Mouse (Mus musculus) heart, adult 2 months (tissue): Measurements from ENCODE around the gene Tmem206. TPM values are rescaled to one million over a fixed set of nuclear protein-coding genes. Genes with fewer than 3 reads are reported as not detected.
A peak's percentile ranks its signal among the peaks of the same experiment; 100 is the strongest.

Source experiments
- DNase-seq, 2 experiments: peaks; one replicate each; pipeline ENCODE4 v3.0.0; 2021
- H3K27ac ChIP-seq: fragments of 200-600 bp; 2 replicates; pipeline ENCODE4 v1.8.1; 2022
- H3K27me3 ChIP-seq: fragments of 200-500 bp; 2 replicates; pipeline ENCODE4 v1.6.1; 2012; ENCODE audit warnings: mild to moderate bottlenecking, low read length, inconsistent platforms, mixed read lengths; ENCODE audit not compliant: control insufficient read depth, insufficient read depth
- H3K36me3 ChIP-seq: fragments of 200-500 bp; 2 replicates; pipeline ENCODE4 v1.6.1; 2012; ENCODE audit warnings: low read length, inconsistent platforms; ENCODE audit not compliant: control insufficient read depth, insufficient read depth
- H3K4me1 ChIP-seq: fragments of 200-500 bp; 2 replicates; pipeline ENCODE4 v1.6.1; 2011; ENCODE audit warnings: low read length; ENCODE audit not compliant: control insufficient read depth, insufficient read depth
- H3K4me3 ChIP-seq: fragments of 200-600 bp; 2 replicates; pipeline ENCODE4 v1.8.1; 2022
- H3K79me2 ChIP-seq: fragments of 200-500 bp; replicated peaks from 2 replicates; pipeline ENCODE4 v1.6.1; 2012; ENCODE audit warnings: mild to moderate bottlenecking, inconsistent platforms, low read length, moderate library complexity, mixed read lengths; ENCODE audit not compliant: control insufficient read depth, insufficient read depth
- H3K9ac ChIP-seq: fragments of 200-500 bp; 2 replicates; pipeline ENCODE4 v1.6.1; 2012; ENCODE audit warnings: low read depth, mild to moderate bottlenecking, control low read depth, inconsistent platforms, low read length, mixed read lengths
- CTCF ChIP-seq: fragments of 200-600 bp; IDR thresholded peaks from 2 replicates; pipeline ENCODE4 v1.8.1; 2022; ENCODE audit warnings: antibody characterized with exemption, mild to moderate bottlenecking, moderate library complexity
- EP300 ChIP-seq: fragments of 200-500 bp; IDR thresholded peaks from 2 replicates; pipeline ENCODE4 v1.6.1; 2011; ENCODE audit warnings: low read depth, low read length, control low read depth; ENCODE audit not compliant: insufficient read depth
- POLR2A ChIP-seq: fragments of 200-500 bp; IDR thresholded peaks from 2 replicates; pipeline ENCODE4 v1.6.1; 2011; ENCODE audit warnings: mild to moderate bottlenecking, low read depth, low read length, control low read depth; ENCODE audit not compliant: insufficient read depth
- WGBS: fragments of 180-500 bp; shearing (Covaris S2); methylation state at CpG from one replicate; pipeline ENCODE4 v1.1.7; 2018; 5-methylcytosine and 5-hydroxymethylcytosine counted together
- intact Hi-C: fragments of 180-260 bp; cut with DNase I; formaldehyde crosslinking; loops from one replicate; pipeline ENCODE4 v1.15.1; 2025
- polyA plus RNA-seq: library from polyadenylated mRNA; depleted of rRNA; stranded (reverse); fragments of >200 nt; gene quantifications from 2 replicates; pipeline ENCODE4 v1.2.3, GENCODE M21; 2012
- total RNA-seq, 2 experiments: library from RNA; stranded (reverse); gene quantifications; 2 replicates each; pipeline ENCODE4 v1.2.3; 2021

Tmem206 gene
- total and polyA plus RNA-seq, 3 experiments = 3.3 to 3.9 (median 3.6) TPM

DNA sequence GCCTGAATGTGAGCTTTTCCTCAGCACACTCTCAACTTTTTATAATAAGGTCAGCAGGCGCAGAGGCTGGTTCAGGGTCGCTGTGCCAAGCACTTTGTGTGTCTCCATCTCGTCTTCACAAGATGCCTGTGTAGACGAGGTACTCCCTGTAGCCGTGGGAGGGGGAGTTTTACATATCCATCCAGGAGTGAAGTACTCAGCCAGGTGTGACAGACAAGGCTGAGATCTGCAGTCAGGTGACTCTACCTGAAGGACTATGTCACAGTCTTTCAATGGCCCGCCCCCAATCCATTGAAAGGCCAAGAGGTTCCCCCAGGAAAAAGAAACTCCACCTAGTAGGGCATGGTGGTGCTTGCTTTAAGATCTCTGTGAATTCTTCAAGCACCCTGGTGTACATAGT is 12.6 kb upstream of the Tmem206 start:
- Histone ChIP-seq H3K4me3 (peak overlapping the region; percentile 80), H3K36me3 (no peaks in the 10 kb centered on the region), H3K9ac (peak overlapping the region; percentile 75), H3K4me1 (peaks cover 6% of the 10 kb centered on the region), H3K79me2 (no peaks in the 10 kb centered on the region; the same call in none of the 2 replicates), H3K27me3 (no peaks in the 10 kb centered on the region), H3K27ac (peak overlapping the region; percentile 86)
- TF ChIP-seq POLR2A (no peak), CTCF (no peak), EP300 (no peak)
- WGBS = 58% methylated on average over 6 of the region's 6 CpGs
- intact Hi-C loops = loop anchor here (5.0 to 10.0 kb wide), 3 partner anchors 39 to 592 kb away; partner anchors contain the start of gene Slc30a1
- no peak for DNase-seq

DNA sequence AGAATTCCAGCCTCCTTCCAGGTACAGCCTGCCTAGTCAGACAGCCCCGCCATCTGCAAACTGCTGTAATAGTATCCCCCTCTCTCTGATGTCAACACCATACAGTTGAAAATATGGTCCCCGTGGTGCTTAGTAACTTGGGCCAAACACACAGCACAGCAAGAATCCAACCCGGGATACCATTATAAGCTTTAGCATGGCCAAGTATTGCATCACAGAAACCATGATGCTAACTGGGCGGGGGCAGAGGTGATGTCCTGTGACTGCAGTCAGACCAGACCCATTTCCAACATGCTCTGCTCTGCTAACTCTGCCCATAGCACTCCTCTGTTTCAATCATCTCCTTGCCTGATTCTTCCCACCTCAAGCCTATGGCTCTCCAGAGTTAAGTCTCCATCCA is 11.8 kb upstream of the Tmem206 start:
- no peaks in the 10 kb centered on the region; the same call in none of the 2 replicates for H3K79me2 ChIP-seq
- H3K27ac ChIP-seq = no peak overlapping the region
- WGBS = 67% methylated on average over 4 of the region's 4 CpGs
- H3K27me3 ChIP-seq = no peaks in the 10 kb centered on the region
- no peak overlapping the region for H3K4me3 ChIP-seq
- TF ChIP-seq POLR2A = no peak
- TF ChIP-seq CTCF = no peak
- TF ChIP-seq EP300 = no peak
- DNase-seq = no peak
- no peak overlapping the region for H3K9ac ChIP-seq
- intact Hi-C loops = loop anchor here (5.0 to 10.0 kb wide), 3 partner anchors 38 to 591 kb away; partner anchors contain the start of gene Slc30a1
- no peaks in the 10 kb centered on the region for H3K36me3 ChIP-seq
- H3K4me1 ChIP-seq = peaks cover 6% of the 10 kb centered on the region

DNA sequence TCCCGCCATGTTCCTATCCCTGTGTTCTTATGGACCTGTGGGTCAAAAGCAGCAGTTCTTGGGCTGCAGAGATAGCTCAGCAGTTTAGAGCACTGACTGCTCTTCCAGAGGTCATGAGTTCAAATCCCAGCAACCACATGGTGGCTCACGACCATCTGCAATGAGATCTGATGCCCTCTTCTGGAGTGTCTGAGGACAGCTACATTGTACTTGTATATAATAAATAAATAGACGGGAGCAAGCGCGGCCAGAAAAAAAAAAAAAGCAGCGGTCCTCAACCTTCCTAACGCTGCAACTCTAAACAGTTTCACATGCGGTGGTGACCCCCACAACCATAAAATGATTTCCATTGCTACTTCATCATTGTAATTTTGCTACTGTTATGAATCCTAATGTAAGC is 8.9 kb upstream of the Tmem206 start:
- H3K79me2 ChIP-seq = no peaks in the 10 kb centered on the region; the same call in none of the 2 replicates
- TF ChIP-seq CTCF (peak; percentile 34), POLR2A (no peak), EP300 (no peak)
- no peaks in the 10 kb centered on the region for H3K27me3 ChIP-seq
- WGBS = 82% methylated on average over 8 of the region's 8 CpGs
- DNase-seq = no peak
- H3K36me3 ChIP-seq = no peaks in the 10 kb centered on the region
- no peak overlapping the region for H3K9ac ChIP-seq
- H3K4me3 ChIP-seq = peak overlapping the region; percentile 83; the same call in 1 of the 2 replicates
- intact Hi-C loops = loop anchor here (5.0 to 10.0 kb wide), 3 partner anchors 75 to 588 kb away; partner anchors contain the start of genes Lpgat1 and Slc30a1
- H3K4me1 ChIP-seq = peaks cover 6% of the 10 kb centered on the region
- H3K27ac ChIP-seq = no peak overlapping the region; the same call in 1 of the 2 replicates

GRCm38 (mm10) chr1:191317591-191318196 is 8.0 kb upstream of the Tmem206 start, which contains the start of gene Nenf:
TSS of gene Nenf (minus strand) at chr1:191318194.
- intact Hi-C loops = loop anchor here (5.0 to 10.0 kb wide), 3 partner anchors 75 to 587 kb away; partner anchors contain the start of genes Lpgat1 and Slc30a1

GRCm38 (mm10) chr1:191318686-191319085 is 7.0 kb upstream of the Tmem206 start:
- H3K27ac ChIP-seq = peak overlapping the region; percentile 41; the same call in 1 of the 2 replicates
- TF ChIP-seq POLR2A (no peak), EP300 (no peak), CTCF (no peak)
- H3K4me1 ChIP-seq = peaks cover 1% of the 10 kb centered on the region
- 24% methylated on average over 5 of the region's 5 CpGs for WGBS
- H3K36me3 ChIP-seq = no peaks in the 10 kb centered on the region
- intact Hi-C loops = loop anchor here (5.0 to 10.0 kb wide), 3 partner anchors 74 to 586 kb away; partner anchors contain the start of genes Lpgat1 and Slc30a1
- no peaks in the 10 kb centered on the region for H3K27me3 ChIP-seq
- no peak for DNase-seq
- H3K79me2 ChIP-seq = no peaks in the 10 kb centered on the region; the same call in none of the 2 replicates
- H3K4me3 ChIP-seq = no peak overlapping the region
- H3K9ac ChIP-seq = no peak overlapping the region

More at GRCm38 (mm10) chr1:191317591-191318196, 8.0 kb upstream of the Tmem206 start, which contains the start of gene Nenf:
- no peaks in the 10 kb centered on the region for H3K27me3 ChIP-seq
- H3K9ac ChIP-seq = peak within 1 kb of the TSS; percentile 95
- under 1% methylated on average over 54 of the region's 54 CpGs for WGBS
- peaks cover 4% of the 10 kb centered on the region for H3K4me1 ChIP-seq
- DNase-seq = peak; percentile 88 to 90
- peak within 1 kb of the TSS; percentile 83 for H3K4me3 ChIP-seq
- H3K36me3 ChIP-seq = no peaks in the 10 kb centered on the region
- no peak; the same call in 1 of the 2 replicates for TF ChIP-seq POLR2A
- TF ChIP-seq EP300 = no peak
- peak; percentile 65 for TF ChIP-seq CTCF
- peak within 1 kb of the TSS; percentile 98 for H3K27ac ChIP-seq
- H3K79me2 ChIP-seq = no peaks in the 10 kb centered on the region; the same call in none of the 2 replicates

DNA sequence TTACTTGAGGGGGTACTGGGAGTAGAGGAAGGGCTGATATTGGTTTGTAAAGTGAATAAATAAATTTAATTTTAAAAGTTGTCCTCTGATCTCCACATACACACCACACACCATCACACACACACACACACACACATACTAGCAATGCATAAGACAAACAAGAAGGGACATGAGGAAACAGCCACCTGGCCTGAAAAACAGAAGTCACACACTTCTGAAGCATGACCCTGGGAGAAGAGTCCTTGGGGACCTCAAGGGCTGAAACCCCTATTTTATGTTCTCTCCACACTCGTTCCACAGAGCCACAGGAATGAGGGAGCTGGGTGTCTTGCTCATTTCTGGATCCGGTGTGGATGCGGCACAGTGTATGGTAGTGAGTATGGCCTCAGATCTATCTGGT is 2.3 kb upstream of the Tmem206 start:
- H3K36me3 ChIP-seq = no peaks in the 10 kb centered on the region
- no peaks in the 10 kb centered on the region for H3K27me3 ChIP-seq
- H3K4me1 ChIP-seq = peaks cover 2% of the 10 kb centered on the region; the same call in 1 of the 2 replicates
- H3K4me3 ChIP-seq = no peak overlapping the region
- no peaks in the 10 kb centered on the region for H3K79me2 ChIP-seq
- no peak for TF ChIP-seq POLR2A
- TF ChIP-seq CTCF = no peak
- no peak for TF ChIP-seq EP300
- no peak overlapping the region for H3K9ac ChIP-seq
- intact Hi-C loops = loop anchor here (5.0 kb wide), 1 partner anchor 34 kb away; no protein-coding TSS in a partner anchor
- no peak overlapping the region for H3K27ac ChIP-seq
- no peak for DNase-seq
- 88% methylated on average over 3 of the region's 3 CpGs for WGBS
